Mouse (Mus musculus) embryonic facial prominence, embryonic 13.5 days (tissue): ENCODE data around the gene Bhlhe23. TPM values are rescaled to one million over a fixed set of nuclear protein-coding genes. Genes with fewer than 3 reads are reported as not detected.

Experiments used
- ATAC-seq: fragments of 200-750 bp; cut with Nextera tagmentation; 2 replicates; pipeline ENCODE4 v1.8.0; 2017; ENCODE audit warnings: low read depth; ENCODE audit not compliant: insufficient number of reproducible peaks, insufficient read depth, low FRiP score, low TSS enrichment
- H3K27ac ChIP-seq: fragments of 300-500 bp; sonication (generic); 2 replicates; pipeline ENCODE4 v1.5.1; 2015; ENCODE audit warnings: moderate library complexity, mild to moderate bottlenecking, inconsistent platforms
- H3K27me3 ChIP-seq: fragments of 300-500 bp; sonication (generic); 2 replicates; pipeline ENCODE4 v1.6.1; 2015; ENCODE audit warnings: mild to moderate bottlenecking, inconsistent platforms
- H3K36me3 ChIP-seq: fragments of 300-500 bp; sonication (generic); 2 replicates; pipeline ENCODE4 v1.6.1; 2015; ENCODE audit warnings: mild to moderate bottlenecking, inconsistent platforms
- H3K4me1 ChIP-seq: fragments of 300-500 bp; sonication (generic); 2 replicates; pipeline ENCODE4 v1.6.1; 2015; ENCODE audit warnings: inconsistent platforms
- H3K4me2 ChIP-seq: fragments of 300-500 bp; sonication (generic); 2 replicates; pipeline ENCODE4 v1.6.1; 2015; ENCODE audit warnings: moderate library complexity, mild to moderate bottlenecking, inconsistent platforms
- H3K4me3 ChIP-seq: fragments of 300-500 bp; sonication (generic); 2 replicates; pipeline ENCODE4 v1.5.1; 2015; ENCODE audit warnings: mild to moderate bottlenecking, inconsistent platforms
- H3K9ac ChIP-seq: fragments of 300-500 bp; sonication (generic); 2 replicates; pipeline ENCODE4 v1.6.1; 2015; ENCODE audit warnings: mild to moderate bottlenecking, inconsistent platforms
- H3K9me3 ChIP-seq: fragments of 300-500 bp; sonication (generic); 2 replicates; pipeline ENCODE4 v1.6.1; 2016; ENCODE audit warnings: inconsistent platforms
- WGBS: fragments of 180-500 bp; shearing (Covaris S2); methylation state at CpG from one replicate; pipeline ENCODE4 v1.1.7; 2015; ENCODE audit warnings: mixed read lengths; 5-methylcytosine and 5-hydroxymethylcytosine counted together
- polyA plus RNA-seq: library from polyadenylated mRNA; unstranded; fragments of >200 nt; fragmentation: Nextera tagmentation; extraction: Ambion mirVana; gene quantifications from 2 replicates; pipeline ENCODE4 v1.2.1, GENCODE M21; 2015

Gene Bhlhe23
- polyA plus RNA-seq, 1 experiment from 2014 or later: not detected

DNA sequence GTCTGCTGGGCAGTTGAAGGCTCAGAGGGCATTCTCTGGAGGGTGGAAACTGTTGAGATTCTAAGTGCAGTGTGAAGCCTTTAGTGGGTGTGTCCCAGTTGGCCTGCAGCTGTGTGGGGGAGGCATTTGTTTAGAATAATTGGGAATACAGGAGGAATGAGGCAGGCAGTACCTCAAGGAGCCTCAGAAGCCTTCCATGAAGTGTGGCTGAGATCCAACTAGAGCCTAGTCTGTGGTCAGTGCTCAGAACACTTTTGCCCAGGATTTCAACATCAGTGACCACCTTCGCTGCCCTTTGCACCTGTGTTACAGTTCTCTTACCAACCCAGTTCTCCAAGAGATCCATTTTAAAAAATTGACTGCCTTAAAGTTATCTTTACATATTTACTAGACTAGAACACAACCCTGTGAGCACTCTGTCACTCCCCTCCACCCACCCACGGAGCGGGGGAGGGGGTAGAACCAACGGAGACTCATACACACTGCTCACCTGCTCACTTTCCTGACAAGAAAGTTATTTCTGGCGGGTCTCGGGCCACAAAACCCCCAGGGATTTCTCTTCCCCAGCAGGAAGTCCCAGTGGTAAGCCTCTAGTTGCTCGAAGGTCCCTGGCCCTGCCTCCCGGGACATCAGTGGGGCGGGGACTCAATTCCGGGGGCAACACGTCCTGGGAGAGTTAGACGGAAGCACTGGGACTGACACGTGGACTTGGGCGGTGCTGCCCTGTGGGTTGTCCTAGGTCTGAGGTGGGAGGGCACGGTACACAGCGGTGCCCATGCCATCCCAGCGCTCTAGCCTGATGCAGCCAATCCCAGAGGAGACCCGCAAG lies 51.9 kb downstream of the Bhlhe23 start, which contains the start of gene Slc17a9:
Gene Slc17a9 (plus strand): TSS at position 679 of the 829 bp plus-strand sequence.
- Histone ChIP-seq H3K9me3 (no peaks in the 10 kb centered on the region), H3K27ac (no peak within 1 kb of the TSS), H3K4me2 (peak within 1 kb of the TSS; percentile 54), H3K9ac (peak within 1 kb of the TSS; percentile 41), H3K27me3 (no peaks in the 10 kb centered on the region), H3K4me1 (peaks cover 14% of the 10 kb centered on the region), H3K36me3 (peaks cover 41% of the 10 kb centered on the region), H3K4me3 (peak within 1 kb of the TSS; percentile 16)
- WGBS: 4% methylated on average over 18 of the region's 18 CpGs
- ATAC-seq: 0 out of 2 replicates have a peak, but pooled peaks have one; percentile 21

Other genes starting within 250 kb of the Bhlhe23 start
- 36.8 and 37.5 TPM in 2 replicates for gene Mrgbp, start 195.6 kb downstream of the Bhlhe23 start, polyA plus RNA-seq
- gene Ogfr, start 187.7 kb downstream of the Bhlhe23 start, polyA plus RNA-seq: 71.5 and 77.2 TPM in 2 replicates
- gene Col9a3, start 179.1 kb downstream of the Bhlhe23 start, polyA plus RNA-seq: 204 and 275 TPM in 2 replicates
- 0.28 and 0.65 TPM in 2 replicates for gene Tcfl5, start 134.2 kb downstream of the Bhlhe23 start, polyA plus RNA-seq
- gene Dido1, start 66.9 kb downstream of the Bhlhe23 start, polyA plus RNA-seq: 36.3 and 36.5 TPM in 2 replicates
- 62.8 and 66.5 TPM in 2 replicates for gene Gid8, start 66.8 kb downstream of the Bhlhe23 start, polyA plus RNA-seq
- gene Slc17a9, start 51.6 kb downstream of the Bhlhe23 start, polyA plus RNA-seq: 0.70 and 1.4 TPM in 2 replicates
- gene Ythdf1, start 144.0 kb upstream of the Bhlhe23 start, polyA plus RNA-seq: 49.1 and 62.8 TPM in 2 replicates
- not detected in 2 replicates for gene Birc7, start 152.1 kb upstream of the Bhlhe23 start, polyA plus RNA-seq
- gene Nkain4, start 177.8 kb upstream of the Bhlhe23 start, polyA plus RNA-seq: 6.9 and 7.3 TPM in 2 replicates
- 128 and 132 TPM in 2 replicates for gene Arfgap1, start 190.3 kb upstream of the Bhlhe23 start, polyA plus RNA-seq
- 0.84 and 0.93 TPM in 2 replicates for gene Col20a1, start 209.6 kb upstream of the Bhlhe23 start, polyA plus RNA-seq